Mouse (Mus musculus) mouse embryonic stem cell (cell line): ENCODE measurements around the gene Olfr205.
"Not testable (repeated sequence)": the region's sequence is repeated elsewhere in the genome, so short reads cannot be mapped to it uniquely, and the experiment has no call there.

Experiments used
- in situ Hi-C, 2 experiments: fragments of 300-500 bp; cut with MboI; formaldehyde crosslinking; loops; 1 replicate in 1 of 2; 3 replicates in 1 of 2; pipeline ENCODE4 v1.14.3; 2019 to 2020; ENCODE audit warnings: low sequenced_read_pairs in 2 of 2, low pct_unique_long_range_greater_than_20kb in 1 of 2, mixed read lengths in 1 of 2; ENCODE audit not compliant: unreplicated experiment in 1 of 2

Olfr205 gene

GRCm38 (mm10) chr16:59331038-59331437 is at the start of gene Olfr205:
Gene Olfr205, minus strand, starts transcription at chr16:59331138.
- in situ Hi-C loops: no loop called here

DNA sequence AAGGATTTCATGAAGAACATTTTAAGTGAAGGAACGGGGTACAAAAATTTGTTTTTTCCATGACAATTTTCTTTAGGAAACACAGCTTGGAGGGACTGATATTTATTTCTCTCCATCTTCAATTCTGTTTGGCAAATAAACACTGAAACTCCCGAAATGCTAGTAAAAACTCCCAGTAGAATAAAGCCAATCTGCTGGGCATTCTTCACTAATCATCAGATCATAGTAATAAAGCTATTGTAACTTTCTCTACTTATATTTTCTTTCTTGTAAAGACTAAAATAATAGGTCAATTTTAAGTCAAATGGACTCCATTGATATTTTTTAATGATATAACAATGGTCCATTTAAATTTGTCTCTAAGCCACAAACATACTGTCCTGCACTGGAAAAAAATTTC is 33.0 kb upstream of the Olfr205 start, which contains the start of gene Olfr209:
Gene Olfr209 (minus strand): TSS at position 101 of the 400 bp plus-strand sequence.
- in situ Hi-C loops: loop anchor here in 1 of 2 experiments (25.0 kb wide), 1 partner anchor 552 kb away; the partner anchor contains the start of gene Olfr173

GRCm38 (mm10) chr16:59349146-59349545 is 18.2 kb upstream of the Olfr205 start, which contains the start of gene Olfr206:
Gene Olfr206, minus strand, starts transcription at chr16:59349246.
- in situ Hi-C loops: no loop called here

DNA sequence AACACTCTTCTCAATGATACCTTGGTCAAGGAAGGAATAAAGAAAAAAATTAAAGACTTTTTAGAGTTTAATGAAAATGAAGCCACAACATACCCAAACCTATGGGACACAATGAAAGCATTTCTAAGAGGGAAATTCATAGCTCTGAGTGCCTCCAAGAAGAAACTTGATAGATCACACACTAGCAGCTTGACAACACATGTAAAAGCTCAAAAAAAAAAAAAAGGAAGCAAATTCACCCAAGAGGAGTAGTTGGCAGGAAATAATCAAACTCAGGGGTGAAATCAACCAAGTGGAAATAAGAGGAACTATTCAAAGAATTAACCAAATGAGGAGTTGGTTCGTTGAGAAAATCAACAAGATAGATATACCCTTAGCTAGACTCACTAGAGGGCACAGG is 7.7 kb downstream of the Olfr205 start:
- in situ Hi-C loops: not testable (repeated sequence)

DNA sequence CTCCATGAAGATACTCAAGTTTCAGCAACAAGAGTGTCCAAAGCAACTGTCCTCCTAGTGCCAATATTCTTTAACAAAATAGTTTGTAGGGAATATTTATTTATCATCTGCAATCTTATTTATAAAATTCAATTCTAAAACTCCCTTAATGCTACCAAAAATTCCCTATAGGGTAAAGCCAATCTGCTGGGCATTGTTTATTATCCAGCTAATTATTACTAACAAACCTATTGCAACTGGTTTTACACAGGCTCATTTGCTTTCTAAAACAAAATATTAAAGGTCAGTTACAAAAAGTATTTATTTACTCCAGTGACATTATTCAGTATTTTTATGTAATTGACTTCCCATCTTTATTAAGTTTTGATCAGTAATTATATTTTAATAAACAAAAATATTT is 12.8 kb downstream of the Olfr205 start, which contains the start of gene Olfr204:
Gene Olfr204 (minus strand): TSS at position 101 of the 400 bp plus-strand sequence.
- in situ Hi-C loops: no loop called here

- in situ Hi-C loops: no loop called here
Measured at GRCm38 (mm10) chr16:59298581-59298980, 32.4 kb downstream of the Olfr205 start, which contains the start of gene Olfr203. Gene Olfr203, plus strand, starts transcription at chr16:59298881.

DNA sequence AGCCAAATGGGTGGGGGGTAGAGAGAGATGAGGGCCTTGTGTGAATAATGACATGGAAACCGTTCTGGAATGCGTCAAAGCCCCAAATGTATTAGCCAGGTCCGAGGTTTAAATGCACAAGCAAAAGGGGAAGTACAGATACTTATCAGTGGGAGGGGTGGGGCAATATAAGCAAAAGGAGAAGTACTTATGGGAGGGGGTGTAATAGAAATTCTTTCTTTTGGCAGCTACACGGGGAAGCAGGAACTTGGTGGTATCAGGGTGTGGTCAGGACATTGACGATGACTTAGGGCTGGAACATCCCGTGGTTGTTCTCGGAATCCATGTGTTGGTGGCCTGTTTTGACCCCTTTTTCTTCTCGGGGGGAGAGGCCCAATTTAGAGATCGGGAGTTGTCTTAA is 43.4 kb downstream of the Olfr205 start:
- in situ Hi-C loops: not testable (repeated sequence)

DNA sequence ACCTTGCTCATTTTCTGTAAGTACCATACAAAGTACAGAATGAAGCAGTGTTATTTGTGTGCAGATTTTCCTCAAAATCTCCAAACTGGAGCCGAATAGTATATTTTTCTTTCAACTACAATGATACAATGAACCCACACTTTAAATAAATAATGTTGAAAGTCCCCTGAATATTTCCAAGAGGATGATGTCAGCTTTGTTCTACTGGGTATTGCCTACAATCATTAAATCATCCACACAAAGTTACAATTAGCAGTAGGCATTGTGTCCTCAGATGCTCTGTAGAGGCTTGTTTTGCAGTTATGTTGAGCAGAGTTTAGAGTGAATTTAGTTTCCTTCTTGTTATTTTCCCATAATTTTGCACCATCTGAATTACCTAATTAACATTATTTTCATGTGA is 44.2 kb downstream of the Olfr205 start, which contains the start of gene Olfr202:
Gene Olfr202 (minus strand): TSS at position 101 of the 400 bp plus-strand sequence.
- in situ Hi-C loops: no loop called here

GRCm38 (mm10) chr16:59283476-59283875 is 47.5 kb downstream of the Olfr205 start:
- in situ Hi-C loops: no loop called here

DNA sequence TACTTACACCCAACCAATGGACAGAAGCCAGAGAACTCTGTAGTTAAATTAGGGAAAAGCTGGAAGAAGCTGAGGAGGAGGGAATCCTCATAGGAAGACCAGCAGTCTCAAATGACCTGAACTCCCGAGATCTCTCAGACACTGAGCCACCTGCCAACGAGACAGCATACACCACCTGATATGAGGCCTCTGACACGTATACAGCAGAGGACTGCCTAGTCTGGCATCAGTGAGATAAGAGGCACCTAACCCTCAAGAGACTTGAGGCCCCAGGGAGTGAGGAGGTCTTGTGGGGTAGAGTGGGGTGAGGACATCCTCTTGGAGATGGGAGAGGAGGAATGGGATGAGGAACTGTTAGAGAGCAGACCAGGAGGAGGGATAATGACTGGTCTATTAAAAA is 50.4 kb downstream of the Olfr205 start:
- in situ Hi-C loops: no loop called here
